In genomic region chr2:6209116-6209515, GRCm38 (mm10) we compare ENCODE assay signal across 17 mouse cellular contexts. TPM values are rescaled to one million over a fixed set of nuclear protein-coding genes. Genes with fewer than 3 reads are reported as not detected.
DNase-seq lines count a peak whose midpoint lies in the region; ATAC-seq lines count a peak whose summit lies in the region.
"Had no signal": no experiment of that assay in that cellular context is flagged by ENCODE, and none has a peak within 500 bp of the region (broad histone marks: within the 10 kb centered on the region; RNA-seq: fewer than 3 reads in every experiment).

No protein-coding gene starts in this region.

- peaks cover 19% of the 10 kb centered on the region; the same call in 1 of the 2 replicates for H3K4me1 ChIP-seq in forebrain, embryonic 14.5 days (ENCODE audit: control insufficient read depth, insufficient read depth, low read length)
- peaks cover 23% of the 10 kb centered on the region for H3K4me1 ChIP-seq in forebrain, embryonic 15.5 days

- no peaks in the 10 kb centered on the region for H3K36me3 ChIP-seq in forebrain, embryonic 14.5 days (ENCODE audit: control insufficient read depth, insufficient read depth, low read length)
- no peaks in the 10 kb centered on the region for H3K36me3 ChIP-seq in forebrain, embryonic 15.5 days
- H3K36me3 ChIP-seq: liver, embryonic 12.5 days; neural tube, embryonic 13.5 days had no signal

- no peaks in the 10 kb centered on the region for H3K9me3 ChIP-seq in forebrain, embryonic 14.5 days (replicated peaks; ENCODE audit: control insufficient read depth, low read length)
- H3K9me3 ChIP-seq in forebrain, embryonic 15.5 days, result no peaks in the 10 kb centered on the region
- H3K9me3 ChIP-seq: liver, embryonic 12.5 days; neural tube, embryonic 13.5 days had no signal

- H3K4me2 ChIP-seq in forebrain, embryonic 14.5 days (ENCODE audit: low read length), result no peak overlapping the region
- H3K4me2 ChIP-seq in forebrain, embryonic 15.5 days (replicated peaks), result no peak overlapping the region
- H3K4me2 ChIP-seq: liver, embryonic 12.5 days; neural tube, embryonic 13.5 days had no signal

- no peaks in the 10 kb centered on the region for H3K27me3 ChIP-seq in forebrain, embryonic 14.5 days (replicated peaks; ENCODE audit: control insufficient read depth, insufficient read depth, low read length)
- no peaks in the 10 kb centered on the region for H3K27me3 ChIP-seq in forebrain, embryonic 15.5 days
- H3K27me3 ChIP-seq: neural tube, embryonic 13.5 days had no signal

- DNase-seq in forebrain, embryonic 14.5 days (ENCODE audit: low spot score), result peak; percentile 52
- peak; percentile 30 for DNase-seq in right cerebral cortex, adult 18-20 months
- no peak for DNase-seq in right cerebral cortex, postnatal 14 days
- peak; percentile 44 for DNase-seq in layer of hippocampus, adult 9-10 months (ENCODE audit: low spot score)
- peak; percentile 58 for DNase-seq in right cerebral cortex, postnatal 25 days
- no peak for DNase-seq in embryo, embryonic 10 days (ENCODE audit: low spot score)
- no peak for DNase-seq in testis, postnatal 14 days (ENCODE audit: low spot score)
- DNase-seq: cerebellum, adult 8-10 months; heart, adult 2 months; heart, postnatal 4 days; kidney, postnatal 14 days; lung, postnatal 14 days; thymus, adult 2 months had no signal

- no peak for ATAC-seq in forebrain, embryonic 14.5 days
- ATAC-seq in forebrain, embryonic 15.5 days (replicated peaks), result no peak
- ATAC-seq: inflammation-experienced regulatory T-cells, adult 6 months; liver, embryonic 12.5 days had no signal

- 70% methylated on average over 11 of the region's 11 CpGs for WGBS in forebrain, embryonic 14.5 days
- WGBS in forebrain, embryonic 15.5 days, result 64% methylated on average over 11 of the region's 11 CpGs

- H3K9ac ChIP-seq in forebrain, embryonic 14.5 days (ENCODE audit: low read length), result no peak overlapping the region
- no peak overlapping the region for H3K9ac ChIP-seq in forebrain, embryonic 15.5 days (replicated peaks)
- H3K9ac ChIP-seq: liver, embryonic 12.5 days; neural tube, embryonic 13.5 days had no signal

- no peak overlapping the region for H3K4me3 ChIP-seq in forebrain, embryonic 14.5 days (ENCODE audit: low read depth, low read length)
- H3K4me3 ChIP-seq in forebrain, embryonic 15.5 days, result no peak overlapping the region
- H3K4me3 ChIP-seq: heart, adult 2 months; liver, embryonic 12.5 days; neural tube, embryonic 13.5 days had no signal

- no peak overlapping the region for H3K27ac ChIP-seq in forebrain, embryonic 14.5 days (ENCODE audit: low read depth, low read length)
- H3K27ac ChIP-seq in forebrain, embryonic 15.5 days (replicated peaks), result no peak overlapping the region
- H3K27ac ChIP-seq: heart, adult 2 months; liver, embryonic 12.5 days; neural tube, embryonic 13.5 days had no signal

RNA-seq across cellular contexts. Expression of gene Echdc3, which starts 3.7 kb away (rescaled TPM):
- 1.3 and 1.4 TPM in 2 replicates for polyA plus RNA-seq in forebrain, embryonic 14.5 days (2014; fragmentation: Nextera tagmentation; extraction: Ambion mirVana)
- polyA plus RNA-seq in forebrain, embryonic 15.5 days (2015; fragmentation: Nextera tagmentation; extraction: Ambion mirVana), result 0.65 and 1.1 TPM in 2 replicates
- polyA plus RNA-seq: inflammation-experienced regulatory T-cells, adult 6 months had no signal

Comparison
In these comparisons a context has a peak if more than half of its experiments do, and no peak if none do; other contexts are left out.
1. DNase-seq: peak in forebrain, embryonic 14.5 days (single experiment), right cerebral cortex, adult 18-20 months (single experiment), layer of hippocampus, adult 9-10 months (single experiment) and right cerebral cortex, postnatal 25 days (single experiment); none in right cerebral cortex, postnatal 14 days (single experiment), embryo, embryonic 10 days (single experiment) and testis, postnatal 14 days (single experiment).